Mouse (Mus musculus) v-Abl transformed pro-B cells (cell line): ENCODE data around the gene Tas2r135.

Source experiments
- in situ Hi-C, 2 experiments: fragments of 400-800 bp; cut with MboI; formaldehyde crosslinking; loops; one replicate each; pipeline ENCODE4 v1.15.1; 2025; ENCODE audit not compliant: unreplicated experiment in 2 of 2

Tas2r135 gene

DNA sequence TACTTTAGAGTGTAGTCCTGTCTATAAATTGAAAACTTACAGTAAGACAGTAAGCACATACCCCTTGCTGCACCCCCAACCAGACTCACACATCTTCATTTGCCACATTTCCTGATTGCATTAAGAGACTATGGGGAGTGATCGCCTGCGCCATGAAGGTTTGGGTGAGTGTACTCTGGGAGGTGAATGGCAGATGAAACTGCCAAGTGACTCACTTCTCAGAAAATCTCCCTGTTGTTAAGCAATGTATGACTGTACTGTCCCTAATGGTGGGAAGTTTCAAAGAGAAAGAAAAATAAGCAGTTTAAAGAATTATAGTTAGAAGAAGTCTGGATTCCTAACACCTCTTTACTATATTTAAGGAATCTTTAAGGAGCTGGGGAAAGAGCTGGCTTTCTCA lies 14.2 kb downstream of the Tas2r135 start:
- in situ Hi-C loops = no loop called here

DNA sequence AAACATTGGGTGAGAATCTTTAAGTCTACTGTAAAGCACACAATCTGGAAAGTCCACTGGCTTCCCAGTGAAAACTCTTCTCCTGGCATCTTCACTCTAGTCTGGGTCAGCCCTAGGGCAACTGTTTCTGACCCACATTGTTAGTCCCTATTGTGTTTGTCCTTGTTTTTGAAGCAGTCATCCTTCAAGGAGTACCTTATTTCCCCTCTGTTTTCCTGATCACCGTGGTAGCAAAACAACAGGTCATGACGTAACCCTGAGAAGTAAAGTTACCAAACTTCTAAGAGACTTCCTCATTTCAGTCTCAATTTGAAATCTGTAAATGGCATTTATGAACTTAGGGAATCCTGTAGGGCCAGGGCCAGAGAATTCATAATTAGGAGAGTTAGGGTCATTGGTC lies 16.2 kb downstream of the Tas2r135 start:
- in situ Hi-C loops = no loop called here

DNA sequence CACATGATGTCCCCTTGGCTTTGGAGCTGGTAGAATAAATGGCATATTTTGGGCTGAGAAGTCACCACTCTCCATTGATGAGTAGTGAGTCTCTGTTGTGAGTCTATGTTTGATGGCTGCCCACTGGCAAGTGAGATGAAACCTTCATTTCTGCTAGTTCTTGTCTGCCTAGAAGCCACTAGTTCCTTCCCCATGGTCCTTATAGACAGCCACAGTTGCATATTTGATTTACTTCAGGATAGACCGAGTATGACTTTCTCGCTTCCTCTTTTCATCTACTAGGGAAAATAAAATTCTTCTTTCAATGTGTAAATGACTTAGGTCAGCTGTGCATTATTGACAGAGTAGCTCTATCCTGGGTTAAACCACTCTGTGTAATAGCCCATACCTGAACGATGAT lies 19.2 kb downstream of the Tas2r135 start:
- in situ Hi-C loops = no loop called here

DNA sequence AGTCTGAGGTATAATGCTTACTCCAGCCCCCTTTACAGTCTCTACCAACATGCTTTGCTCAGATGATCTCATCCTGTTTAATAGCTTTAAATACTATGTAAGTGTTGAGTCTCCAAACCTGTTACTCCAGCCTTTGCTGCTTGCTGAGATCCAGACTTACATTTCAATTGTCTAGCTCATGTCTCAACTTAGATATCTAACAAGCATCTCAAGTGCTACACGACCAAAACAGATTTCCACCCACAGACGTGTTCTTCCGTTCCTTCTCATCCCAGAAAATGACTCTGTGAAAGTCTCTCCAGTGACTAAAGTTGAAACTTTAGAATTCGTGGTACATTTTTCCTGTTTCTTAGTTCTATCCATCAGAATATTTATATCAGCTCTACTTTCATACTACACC lies 21.1 kb downstream of the Tas2r135 start:
- in situ Hi-C loops = no loop called here

DNA sequence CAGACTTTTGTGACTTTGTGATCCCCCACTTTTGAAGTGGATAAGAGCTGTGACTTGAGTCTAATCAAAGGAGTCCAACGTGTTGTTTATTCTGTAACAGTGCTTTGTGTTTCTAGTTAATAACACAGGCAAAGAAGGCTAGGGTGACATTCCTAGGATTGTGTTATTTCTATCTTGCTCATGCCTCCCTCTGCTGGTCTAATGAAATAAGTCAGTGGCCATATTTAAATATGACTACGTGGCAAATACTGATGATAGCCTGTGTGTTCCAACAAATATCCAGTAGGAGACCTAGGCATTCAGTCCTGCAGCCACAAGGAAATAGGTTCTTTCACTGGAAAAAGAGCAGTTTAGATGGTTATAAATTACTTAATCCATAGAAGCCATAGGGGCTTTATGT lies 28.3 kb downstream of the Tas2r135 start:
- in situ Hi-C loops = no loop called here

DNA sequence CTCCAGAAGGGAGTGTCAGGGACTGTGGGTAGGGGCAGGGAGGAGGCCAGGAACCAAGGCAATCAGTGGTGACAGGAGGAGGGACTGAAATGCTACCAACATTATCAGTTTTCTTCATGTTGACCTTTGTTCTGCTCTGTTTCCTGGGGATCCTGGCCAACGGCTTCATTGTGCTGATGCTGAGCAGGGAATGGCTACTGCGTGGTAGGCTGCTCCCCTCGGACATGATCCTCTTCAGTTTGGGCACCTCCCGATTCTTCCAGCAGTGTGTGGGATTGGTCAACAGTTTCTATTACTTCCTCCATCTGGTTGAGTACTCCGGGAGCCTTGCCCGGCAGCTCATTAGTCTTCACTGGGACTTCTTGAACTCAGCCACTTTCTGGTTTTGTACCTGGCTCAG lies 29.2 kb downstream of the Tas2r135 start, which contains the start of gene Tas2r126:
Tas2r126 (plus strand) TSS at position 90 of the 400 bp plus-strand sequence.
- in situ Hi-C loops = no loop called here

DNA sequence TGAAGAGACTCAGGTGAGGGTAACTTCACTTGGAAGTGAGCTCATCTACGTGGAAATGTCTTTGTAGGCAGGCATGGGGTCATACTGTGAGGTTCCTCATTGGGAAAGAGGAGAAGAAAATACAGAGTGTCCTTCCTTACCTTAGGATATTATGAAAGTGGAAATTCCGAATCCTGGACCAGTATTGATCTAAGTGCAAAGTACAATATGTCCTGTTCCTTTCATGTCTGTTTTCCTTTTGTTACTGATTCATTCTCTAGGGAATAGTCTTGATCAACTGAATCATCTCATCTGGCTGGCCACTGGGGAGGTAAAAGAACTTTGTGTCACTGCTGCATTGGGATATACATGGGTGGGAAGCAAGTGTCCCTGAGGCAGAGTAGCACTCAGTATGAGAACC lies 30.3 kb downstream of the Tas2r135 start:
- in situ Hi-C loops = no loop called here

DNA sequence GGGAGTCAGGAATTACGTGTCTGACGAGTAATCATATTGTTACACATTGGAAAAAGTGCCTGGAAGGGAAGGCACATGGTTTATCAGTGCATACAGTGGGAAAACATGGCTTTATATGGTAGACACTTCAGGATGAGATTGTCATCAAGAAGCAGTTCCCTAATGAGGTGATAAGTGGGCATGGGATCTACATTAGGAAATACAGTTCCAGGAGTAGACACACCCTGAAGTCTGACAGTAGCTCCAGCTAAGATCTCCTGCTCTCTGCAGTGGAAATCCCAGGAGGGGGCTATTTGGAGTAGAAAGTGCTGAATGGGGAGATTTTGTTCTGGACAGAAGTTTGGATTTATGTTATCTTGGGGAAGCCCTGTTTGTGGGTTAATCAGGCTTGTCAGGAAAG lies 36.2 kb downstream of the Tas2r135 start:
- in situ Hi-C loops = no loop called here

DNA sequence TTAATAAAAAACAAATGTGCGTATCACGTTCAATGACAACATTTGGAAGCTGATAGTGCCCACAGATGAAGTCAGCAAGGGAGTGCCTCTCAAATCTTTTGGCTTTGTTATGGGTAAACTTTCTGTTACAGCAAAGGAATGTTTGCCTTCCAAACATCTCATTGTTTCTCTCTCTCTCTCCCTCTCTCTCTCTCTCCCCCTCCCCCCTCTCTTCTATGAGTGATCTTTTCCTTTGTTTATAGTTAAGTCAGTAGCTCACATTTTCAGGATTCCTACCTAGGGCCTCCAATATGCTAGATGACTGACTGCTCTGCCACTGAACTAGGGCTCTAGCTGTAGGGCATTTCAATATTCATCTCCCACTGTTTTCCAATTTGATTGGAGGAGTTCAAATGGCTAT lies 39.3 kb downstream of the Tas2r135 start:
- in situ Hi-C loops = no loop called here

DNA sequence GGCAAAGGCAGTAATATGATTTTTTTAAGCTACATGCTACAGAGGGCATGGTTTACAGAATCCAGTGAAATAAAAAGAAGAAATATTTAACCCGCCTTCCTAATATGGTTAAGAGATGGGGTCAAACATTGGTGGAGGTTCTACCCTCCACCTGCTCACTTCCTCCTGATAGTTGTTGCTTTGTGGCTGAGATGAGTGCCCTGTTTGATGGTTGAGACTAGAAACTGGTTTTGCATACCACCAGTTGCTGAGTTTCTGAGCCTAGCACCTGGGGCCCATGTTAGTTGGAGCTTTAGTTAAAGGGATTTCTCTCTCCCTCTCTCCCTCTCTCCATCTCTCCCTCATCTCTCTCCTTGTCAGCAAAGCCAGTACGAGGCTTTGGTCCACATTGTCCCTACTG lies 42.1 kb downstream of the Tas2r135 start:
- in situ Hi-C loops = no loop called here
